ENCODE assay signal across 22 mouse cellular contexts in genomic region chr19:44447927-44448326, GRCm38 (mm10). TPM values are rescaled to one million over a fixed set of nuclear protein-coding genes. Genes with fewer than 3 reads are reported as not detected.
"Had no signal": no experiment of that assay in that cellular context is flagged by ENCODE, and none has a peak within 500 bp of the region (broad histone marks: within the 10 kb centered on the region; RNA-seq: fewer than 3 reads in every experiment).

No protein-coding gene starts in this region.

- H3K4me3 ChIP-seq: lung, embryonic 15.5 days; megakaryocyte, embryonic 14.5 days; midbrain, embryonic 13.5 days; midbrain, embryonic 15.5 days; neural tube, embryonic 13.5 days; neural tube, embryonic 15.5 days; stomach, embryonic 15.5 days had no signal

- H3K4me1 ChIP-seq: lung, embryonic 15.5 days; midbrain, embryonic 13.5 days; midbrain, embryonic 15.5 days; neural tube, embryonic 13.5 days; neural tube, embryonic 15.5 days; stomach, embryonic 15.5 days had no signal

- H3K27ac ChIP-seq: lung, embryonic 15.5 days; macrophage; midbrain, embryonic 13.5 days; midbrain, embryonic 15.5 days; neural tube, embryonic 13.5 days; neural tube, embryonic 15.5 days; stomach, embryonic 15.5 days; stomach, postnatal 0 days had no signal

- DNase-seq: liver, postnatal 0 days; lung, adult 2 months; lung, postnatal 14 days; lung, postnatal 36 days; retina, postnatal 1 day; right cerebral cortex, adult 18-20 months; right cerebral cortex, postnatal 14 days; thymus, adult 2 months; thymus, postnatal 25 days; thymus, postnatal 4 days had no signal

- H3K36me3 ChIP-seq: lung, embryonic 15.5 days; midbrain, embryonic 13.5 days; midbrain, embryonic 15.5 days; neural tube, embryonic 13.5 days; neural tube, embryonic 15.5 days; stomach, embryonic 15.5 days had no signal

- H3K27me3 ChIP-seq: lung, embryonic 15.5 days; midbrain, embryonic 13.5 days; midbrain, embryonic 15.5 days; neural tube, embryonic 13.5 days; neural tube, embryonic 15.5 days; stomach, embryonic 15.5 days had no signal

RNA-seq across cellular contexts. Expression of gene Wnt8b, which starts 45.3 kb away (rescaled TPM):
- polyA plus RNA-seq: liver, postnatal 0 days; lung, adult 2 months; lung, embryonic 15.5 days; lung, postnatal 0 days; macrophage; spleen, adult 2 months; stomach, postnatal 0 days; urinary bladder, adult 2 months had no signal
